In the genomic region with DNA sequence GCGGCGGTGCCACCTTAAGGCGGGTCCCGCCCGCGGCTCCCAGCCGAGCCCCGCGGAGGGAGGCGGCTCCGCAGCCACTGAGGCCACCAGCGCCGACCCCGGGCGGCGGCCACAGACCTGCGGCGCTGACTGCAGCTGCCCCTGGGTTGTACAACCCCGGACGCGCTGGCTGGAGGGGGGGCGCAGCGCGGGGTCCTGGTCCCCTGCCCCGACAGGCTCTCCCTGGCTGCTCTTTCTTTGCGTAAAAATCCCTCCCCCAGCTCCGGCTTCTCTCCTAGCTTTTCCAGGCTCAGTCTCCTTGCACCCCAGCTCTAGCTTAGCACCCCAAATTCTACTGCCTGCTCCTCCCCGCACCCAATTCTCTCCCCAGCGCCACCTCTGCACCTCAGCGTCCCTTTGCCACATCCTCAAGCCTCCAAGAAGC, we compare ENCODE assay signal across 8 mouse cellular contexts. TPM values are rescaled to one million over a fixed set of nuclear protein-coding genes. Genes with fewer than 3 reads are reported as not detected.
A peak's percentile ranks its signal among the peaks of the same experiment; 100 is the strongest.
DNase-seq lines count a peak whose midpoint lies in the region; ATAC-seq and TF ChIP-seq lines count a peak whose summit lies in the region.

No protein-coding gene starts in this region.

- no peak for ATAC-seq in kidney, postnatal 0 days (replicated peaks; ENCODE audit: low FRiP score, low read depth)
- ATAC-seq in midbrain, embryonic 12.5 days (ENCODE audit: low FRiP score, low read depth) = peak; percentile 13; the same call in 1 of the 2 replicates

- DNase-seq in right cerebral cortex, postnatal 4 days = peak; percentile 47
- DNase-seq in right cerebral cortex, postnatal 14 days = no peak
- peak; percentile 80 to 81 for DNase-seq in heart, adult 2 months
- peak; percentile 38 for DNase-seq in kidney, postnatal 0 days (ENCODE audit: low spot score)
- DNase-seq in natural killer cell, adult 2 months (ENCODE audit: low spot score in 2 of 2) = no peak
- no peak for DNase-seq in right cerebral cortex, postnatal 10 days (ENCODE audit: low spot score in 2 of 2)

- no peaks in the 10 kb centered on the region for H3K27me3 ChIP-seq in heart, adult 2 months (ENCODE audit: control insufficient read depth, insufficient read depth, low read length)
- 0 out of 2 replicates have a peak, but pooled peaks cover 6% of the 10 kb centered on the region for H3K27me3 ChIP-seq in kidney, postnatal 0 days (ENCODE audit: insufficient read depth, low read length)
- peaks cover 82% of the 10 kb centered on the region for H3K27me3 ChIP-seq in midbrain, embryonic 12.5 days

- no peaks in the 10 kb centered on the region for H3K9me3 ChIP-seq in kidney, postnatal 0 days (replicated peaks; ENCODE audit: low read length)
- H3K9me3 ChIP-seq in midbrain, embryonic 12.5 days = no peaks in the 10 kb centered on the region

- H3K4me3 ChIP-seq in brown adipose tissue, adult 24 weeks (ENCODE audit: insufficient read depth, low read depth, low read length) = peak overlapping the region; percentile 84
- H3K4me3 ChIP-seq in heart, adult 2 months = peak overlapping the region; percentile 88
- peak overlapping the region; percentile 47 for H3K4me3 ChIP-seq in kidney, postnatal 0 days (replicated peaks; ENCODE audit: low read depth, low read length)
- peak overlapping the region; percentile 47 for H3K4me3 ChIP-seq in midbrain, embryonic 12.5 days

- peak overlapping the region; percentile 75 for H3K4me2 ChIP-seq in kidney, postnatal 0 days (ENCODE audit: low read length)
- peak overlapping the region; percentile 63 for H3K4me2 ChIP-seq in midbrain, embryonic 12.5 days (replicated peaks)

- no peaks in the 10 kb centered on the region for H3K36me3 ChIP-seq in heart, adult 2 months (ENCODE audit: control insufficient read depth, insufficient read depth, low read length)
- H3K36me3 ChIP-seq in kidney, postnatal 0 days (ENCODE audit: insufficient read depth, low read length) = peaks cover 4% of the 10 kb centered on the region; the same call in 1 of the 2 replicates
- H3K36me3 ChIP-seq in midbrain, embryonic 12.5 days = no peaks in the 10 kb centered on the region

- H3K79me2 ChIP-seq in heart, adult 2 months (replicated peaks; ENCODE audit: control insufficient read depth, insufficient read depth, low read length) = no peaks in the 10 kb centered on the region

- TF ChIP-seq EP300 in heart, adult 2 months (IDR thresholded peaks at IDR 0.05; ENCODE audit: insufficient read depth, low read depth, low read length) = no peak

- no peak overlapping the region for H3K27ac ChIP-seq in brown adipose tissue, adult 24 weeks (replicated peaks; ENCODE audit: low read depth, low read length)
- H3K27ac ChIP-seq in heart, adult 2 months = peak overlapping the region; percentile 79
- H3K27ac ChIP-seq in kidney, postnatal 0 days = peak overlapping the region; percentile 47; the same call in 1 of the 2 replicates
- H3K27ac ChIP-seq in midbrain, embryonic 12.5 days (replicated peaks) = peak overlapping the region; percentile 43

- 0 out of 2 replicates have a peak, but pooled peaks have one; percentile 5 for TF ChIP-seq CTCF in heart, adult 2 months (IDR thresholded peaks at IDR 0.05)
- no peak for TF ChIP-seq CTCF in kidney, postnatal 0 days (IDR thresholded peaks at IDR 0.05; ENCODE audit: low read depth)

- 0 out of 2 replicates have a peak, but pooled peaks have one; percentile 15 for TF ChIP-seq POLR2A in heart, adult 2 months (IDR thresholded peaks at IDR 0.05; ENCODE audit: insufficient read depth, low read depth, low read length)

- peak overlapping the region; percentile 92 for H3K9ac ChIP-seq in heart, adult 2 months (ENCODE audit: low read depth, low read length)
- peak overlapping the region; percentile 57 for H3K9ac ChIP-seq in kidney, postnatal 0 days (ENCODE audit: low read depth, low read length)
- peak overlapping the region; percentile 52 for H3K9ac ChIP-seq in midbrain, embryonic 12.5 days (replicated peaks)

- peaks cover 4% of the 10 kb centered on the region; the same call in 1 of the 2 replicates for H3K4me1 ChIP-seq in brown adipose tissue, adult 24 weeks (ENCODE audit: control insufficient read depth, insufficient read depth, insufficient read length, low read length)
- H3K4me1 ChIP-seq in heart, adult 2 months (ENCODE audit: control insufficient read depth, insufficient read depth, low read length) = peaks cover 4% of the 10 kb centered on the region; the same call in 1 of the 2 replicates
- peaks cover 26% of the 10 kb centered on the region for H3K4me1 ChIP-seq in kidney, postnatal 0 days (replicated peaks; ENCODE audit: insufficient read depth, low read length)
- peaks cover 50% of the 10 kb centered on the region for H3K4me1 ChIP-seq in midbrain, embryonic 12.5 days

- intact Hi-C loops in heart, adult 2 months (cut with DNase I) = loop anchor here (2.0 kb wide), 1 partner anchor 24 kb away; no protein-coding TSS in a partner anchor

- under 1% methylated on average over 30 of the region's 30 CpGs for WGBS in heart, adult 2 months
- under 1% methylated on average over 22 of the region's 30 CpGs for WGBS in kidney, postnatal 0 days
- under 1% methylated on average over 30 of the region's 30 CpGs for WGBS in midbrain, embryonic 12.5 days

RNA-seq across cellular contexts. Expression of a gene that starts 0.9 kb away (rescaled TPM):
- polyA plus RNA-seq in brown adipose tissue, adult 24 weeks (2012; ENCODE audit: insufficient read depth, insufficient read length, missing spikeins) = 3.2 and 4.8 TPM in 2 replicates
- total RNA-seq in heart, adult 2 months (2021) = 1 to 10 TPM; 6.8 to 7.4 TPM
- polyA plus RNA-seq in heart, adult 2 months (2012; rRNA removed) = 40.9 and 43.8 TPM in 2 replicates
- polyA plus RNA-seq in kidney, postnatal 0 days (2015; fragmentation: Nextera tagmentation; extraction: Ambion mirVana) = 29.2 and 30.8 TPM in 2 replicates
- polyA plus RNA-seq in midbrain, embryonic 12.5 days (2016; fragmentation: Nextera tagmentation; extraction: Ambion mirVana) = 17.8 and 17.9 TPM in 2 replicates

RNA-seq across cellular contexts. Expression of a gene that starts 15.9 kb away (rescaled TPM):
- polyA plus RNA-seq in brown adipose tissue, adult 24 weeks (2012; ENCODE audit: insufficient read depth, insufficient read length, missing spikeins) = 679 and 754 TPM in 2 replicates
- 1,000 to 10,000 TPM in 1 of 2 experiments, 100 to 1,000 TPM in 1; 982 to 1,113 TPM for total RNA-seq in heart, adult 2 months (2021)
- polyA plus RNA-seq in heart, adult 2 months (2012; rRNA removed) = 2,586 and 3,063 TPM in 2 replicates
- polyA plus RNA-seq in kidney, postnatal 0 days (2015; fragmentation: Nextera tagmentation; extraction: Ambion mirVana) = 566 and 582 TPM in 2 replicates
- polyA plus RNA-seq in midbrain, embryonic 12.5 days (2016; fragmentation: Nextera tagmentation; extraction: Ambion mirVana) = 524 and 532 TPM in 2 replicates

RNA-seq across cellular contexts. Expression of a gene that starts 25.7 kb away (rescaled TPM):
- 3.3 TPM in 1 of 2 replicates, not detected in the other for polyA plus RNA-seq in brown adipose tissue, adult 24 weeks (2012; ENCODE audit: insufficient read depth, insufficient read length, missing spikeins)
- total RNA-seq in heart, adult 2 months (2021) = 1 to 10 TPM; 5.1 to 7.7 TPM
- polyA plus RNA-seq in heart, adult 2 months (2012; rRNA removed) = 19.0 and 20.1 TPM in 2 replicates
- polyA plus RNA-seq in kidney, postnatal 0 days (2015; fragmentation: Nextera tagmentation; extraction: Ambion mirVana) = 7.3 and 9.4 TPM in 2 replicates
- polyA plus RNA-seq in midbrain, embryonic 12.5 days (2016; fragmentation: Nextera tagmentation; extraction: Ambion mirVana) = 2.9 and 5.1 TPM in 2 replicates

RNA-seq across cellular contexts. Expression of a gene that starts 30.2 kb away (rescaled TPM):
- polyA plus RNA-seq in brown adipose tissue, adult 24 weeks (2012; ENCODE audit: insufficient read depth, insufficient read length, missing spikeins) = 34.1 and 41.1 TPM in 2 replicates
- total RNA-seq in heart, adult 2 months (2021) = 10 to 100 TPM; 46.6 to 53.5 TPM
- polyA plus RNA-seq in heart, adult 2 months (2012; rRNA removed) = 68.0 and 81.9 TPM in 2 replicates
- 69.5 and 72.3 TPM in 2 replicates for polyA plus RNA-seq in kidney, postnatal 0 days (2015; fragmentation: Nextera tagmentation; extraction: Ambion mirVana)
- 70.9 and 72.6 TPM in 2 replicates for polyA plus RNA-seq in midbrain, embryonic 12.5 days (2016; fragmentation: Nextera tagmentation; extraction: Ambion mirVana)

RNA-seq across cellular contexts. Expression of a gene that starts 30.9 kb away (rescaled TPM):
- polyA plus RNA-seq in brown adipose tissue, adult 24 weeks (2012; ENCODE audit: insufficient read depth, insufficient read length, missing spikeins) = 4.1 and 8.7 TPM in 2 replicates
- 1 to 10 TPM; 2.5 to 3.7 TPM for total RNA-seq in heart, adult 2 months (2021)
- 1.9 and 2.5 TPM in 2 replicates for polyA plus RNA-seq in heart, adult 2 months (2012; rRNA removed)
- 0.33 and 0.37 TPM in 2 replicates for polyA plus RNA-seq in kidney, postnatal 0 days (2015; fragmentation: Nextera tagmentation; extraction: Ambion mirVana)
- 2.5 and 2.6 TPM in 2 replicates for polyA plus RNA-seq in midbrain, embryonic 12.5 days (2016; fragmentation: Nextera tagmentation; extraction: Ambion mirVana)

Comparison
In these comparisons a context has a peak if more than half of its experiments do, and no peak if none do; other contexts are left out.
1. DNase-seq: peak in right cerebral cortex, postnatal 4 days (single experiment), heart, adult 2 months (2 of 2) and kidney, postnatal 0 days (single experiment); none in right cerebral cortex, postnatal 14 days (single experiment), natural killer cell, adult 2 months (0 of 2) and right cerebral cortex, postnatal 10 days (0 of 2).
2. Peak in every context shown above with its lines, with median percentiles within 50 percentile points of each other: H3K4me3 ChIP-seq and H3K9ac ChIP-seq.